Mouse (Mus musculus) forebrain, postnatal 0 days (tissue): ENCODE data around the gene Apof. TPM values are rescaled to one million over a fixed set of nuclear protein-coding genes. Genes with fewer than 3 reads are reported as not detected.
"Not testable (repeated sequence)": the region's sequence is repeated elsewhere in the genome, so short reads cannot be mapped to it uniquely, and the experiment has no call there.

ENCODE experiments used
- ATAC-seq: fragments of 200-750 bp; cut with Nextera tagmentation; 2 replicates; pipeline ENCODE4 v1.8.0; 2017; ENCODE audit warnings: mild to moderate bottlenecking, moderate library complexity
- DNase-seq: peaks from one replicate; pipeline ENCODE4 v3.0.0-alpha.2; 2015
- H3K27ac ChIP-seq: fragments of 300-500 bp; sonication (generic); 2 replicates; pipeline ENCODE4 v1.5.1; 2014; ENCODE audit warnings: low read depth, mild to moderate bottlenecking, antibody characterized with exemption, low read length, moderate library complexity, mixed read lengths
- H3K27me3 ChIP-seq: fragments of 300-500 bp; sonication (generic); 2 replicates; pipeline ENCODE4 v1.6.1; 2014; ENCODE audit warnings: mild to moderate bottlenecking, low read length, mixed read lengths; ENCODE audit not compliant: insufficient read depth
- H3K36me3 ChIP-seq: fragments of 300-500 bp; sonication (generic); 2 replicates; pipeline ENCODE4 v1.6.1; 2014; ENCODE audit warnings: mild to moderate bottlenecking, moderate library complexity; ENCODE audit not compliant: insufficient read depth
- H3K4me1 ChIP-seq: fragments of 300-500 bp; sonication (generic); 2 replicates; pipeline ENCODE4 v1.6.1; 2014; ENCODE audit warnings: antibody characterized with exemption; ENCODE audit not compliant: insufficient read depth
- H3K4me2 ChIP-seq: fragments of 300-500 bp; sonication (generic); 2 replicates; pipeline ENCODE4 v1.6.1; 2014; ENCODE audit warnings: low read depth, mild to moderate bottlenecking, moderate library complexity
- H3K4me3 ChIP-seq: fragments of 300-500 bp; sonication (generic); 2 replicates; pipeline ENCODE4 v1.5.1; 2014; ENCODE audit warnings: low read depth, low read length, mixed read lengths
- H3K9ac ChIP-seq: fragments of 300-500 bp; sonication (generic); 2 replicates; pipeline ENCODE4 v1.6.1; 2014; ENCODE audit warnings: mild to moderate bottlenecking
- H3K9me3 ChIP-seq: fragments of 300-500 bp; sonication (generic); 2 replicates; pipeline ENCODE4 v1.6.1; 2016; ENCODE audit warnings: low read length
- CTCF ChIP-seq: sonication (generic); IDR thresholded peaks from 2 replicates; pipeline ENCODE4 v1.5.1; 2016; ENCODE audit warnings: antibody characterized with exemption, control low read depth, low read depth
- WGBS: fragments of 180-500 bp; shearing (Covaris S2); extraction: QIAGEN DNeasy Blood & Tissue Kit; methylation state at CpG from one replicate; pipeline ENCODE4 v1.1.7; 2014; 5-methylcytosine and 5-hydroxymethylcytosine counted together
- polyA plus RNA-seq: library from polyadenylated mRNA; unstranded; fragments of >200 nt; fragmentation: Nextera tagmentation; extraction: Ambion mirVana; gene quantifications from 2 replicates; pipeline ENCODE4 v1.2.1, GENCODE M21; 2015
- total RNA-seq: library from RNA; depleted of rRNA; stranded (reverse); fragments of >200 nt; gene quantifications from 2 replicates; pipeline ENCODE4 v1.2.3, GENCODE M21; 2014

The Apof gene
- total and polyA plus RNA-seq, 2 experiments from 2014 or later, result 0.12 to 0.38 TPM

DNA sequence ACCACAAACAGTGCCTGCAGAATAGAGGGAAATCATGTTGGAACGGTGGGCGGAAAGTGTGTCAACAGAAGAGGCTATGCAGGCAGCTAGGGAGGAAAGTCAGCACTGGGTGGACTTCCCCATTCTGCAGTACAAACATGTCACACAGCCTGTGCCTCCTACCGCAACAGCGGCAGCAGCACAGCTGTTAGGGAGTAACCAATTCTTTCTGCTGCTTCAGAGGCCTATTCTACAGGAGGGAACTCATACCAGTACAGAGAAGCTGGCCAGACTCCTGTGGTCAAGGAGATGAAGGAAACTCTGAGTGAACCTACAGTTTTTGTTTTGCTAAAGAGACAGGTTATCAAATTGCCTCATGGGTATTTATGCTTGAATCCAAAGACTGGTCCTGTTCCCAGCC lies 9.5 kb upstream of the Apof start:
- TF ChIP-seq CTCF, result no peak
- ATAC-seq (no peak), DNase-seq (no peak)
- H3K27me3 ChIP-seq, result no peaks in the 10 kb centered on the region
- no peak overlapping the region for H3K4me3 ChIP-seq
- H3K27ac ChIP-seq, result no peak overlapping the region
- no peaks in the 10 kb centered on the region for H3K4me1 ChIP-seq
- no peak overlapping the region for H3K9ac ChIP-seq
- H3K9me3 ChIP-seq, result no peaks in the 10 kb centered on the region
- H3K36me3 ChIP-seq, result no peaks in the 10 kb centered on the region
- WGBS, result 82% methylated on average over 4 of the region's 4 CpGs
- no peak overlapping the region for H3K4me2 ChIP-seq

DNA sequence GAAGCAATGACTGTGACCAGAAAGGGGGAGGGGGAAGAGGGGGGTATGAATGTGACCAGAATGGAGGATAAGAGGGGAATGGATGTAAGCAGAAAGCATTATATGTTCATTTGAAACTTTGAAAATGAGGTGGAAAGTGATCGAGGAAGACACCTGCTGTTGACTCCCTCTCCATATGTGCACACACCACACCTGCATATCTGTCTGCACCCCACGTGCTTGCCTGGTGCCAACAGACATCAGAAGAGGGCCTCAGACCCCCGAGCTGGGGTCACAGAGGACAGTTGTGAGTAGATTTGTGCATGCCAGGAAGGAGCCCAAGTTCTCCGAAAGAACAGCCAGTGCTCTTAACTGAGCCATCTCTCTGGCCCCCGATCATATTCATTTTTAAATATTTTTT lies 8.5 kb upstream of the Apof start:
- Histone ChIP-seq H3K36me3 (no peaks in the 10 kb centered on the region), H3K9ac (no peak overlapping the region), H3K27me3 (no peaks in the 10 kb centered on the region), H3K4me1 (no peaks in the 10 kb centered on the region), H3K4me2 (no peak overlapping the region), H3K9me3 (no peaks in the 10 kb centered on the region), H3K4me3 (no peak overlapping the region), H3K27ac (no peak overlapping the region)
- DNase-seq (no peak), ATAC-seq (no peak)
- TF ChIP-seq CTCF, result no peak
- WGBS, result 92% methylated on average over 5 of the region's 5 CpGs

- H3K27me3 ChIP-seq, H3K36me3 ChIP-seq, H3K9me3 ChIP-seq, H3K9ac ChIP-seq, H3K4me1 ChIP-seq, DNase-seq, H3K27ac ChIP-seq, H3K4me2 ChIP-seq, ATAC-seq, H3K4me3 ChIP-seq: not testable (repeated sequence)
- WGBS, result 88% methylated on average over 7 of the region's 7 CpGs
Observed at GRCm38 (mm10) chr10:128260376-128260775, 8.1 kb upstream of the Apof start.

- DNase-seq, result no peak
- Histone ChIP-seq H3K9ac (no peak overlapping the region), H3K4me2 (no peak overlapping the region), H3K9me3 (no peaks in the 10 kb centered on the region), H3K4me1 (no peaks in the 10 kb centered on the region), H3K36me3 (no peaks in the 10 kb centered on the region), H3K27me3 (no peaks in the 10 kb centered on the region), H3K4me3 (no peak overlapping the region), H3K27ac (no peak overlapping the region)
- TF ChIP-seq CTCF, result no peak
- 88% methylated on average over 22 of the region's 22 CpGs for WGBS
- no peak for ATAC-seq
Observed at GRCm38 (mm10) chr10:128262300-128262699, 6.2 kb upstream of the Apof start.

DNA sequence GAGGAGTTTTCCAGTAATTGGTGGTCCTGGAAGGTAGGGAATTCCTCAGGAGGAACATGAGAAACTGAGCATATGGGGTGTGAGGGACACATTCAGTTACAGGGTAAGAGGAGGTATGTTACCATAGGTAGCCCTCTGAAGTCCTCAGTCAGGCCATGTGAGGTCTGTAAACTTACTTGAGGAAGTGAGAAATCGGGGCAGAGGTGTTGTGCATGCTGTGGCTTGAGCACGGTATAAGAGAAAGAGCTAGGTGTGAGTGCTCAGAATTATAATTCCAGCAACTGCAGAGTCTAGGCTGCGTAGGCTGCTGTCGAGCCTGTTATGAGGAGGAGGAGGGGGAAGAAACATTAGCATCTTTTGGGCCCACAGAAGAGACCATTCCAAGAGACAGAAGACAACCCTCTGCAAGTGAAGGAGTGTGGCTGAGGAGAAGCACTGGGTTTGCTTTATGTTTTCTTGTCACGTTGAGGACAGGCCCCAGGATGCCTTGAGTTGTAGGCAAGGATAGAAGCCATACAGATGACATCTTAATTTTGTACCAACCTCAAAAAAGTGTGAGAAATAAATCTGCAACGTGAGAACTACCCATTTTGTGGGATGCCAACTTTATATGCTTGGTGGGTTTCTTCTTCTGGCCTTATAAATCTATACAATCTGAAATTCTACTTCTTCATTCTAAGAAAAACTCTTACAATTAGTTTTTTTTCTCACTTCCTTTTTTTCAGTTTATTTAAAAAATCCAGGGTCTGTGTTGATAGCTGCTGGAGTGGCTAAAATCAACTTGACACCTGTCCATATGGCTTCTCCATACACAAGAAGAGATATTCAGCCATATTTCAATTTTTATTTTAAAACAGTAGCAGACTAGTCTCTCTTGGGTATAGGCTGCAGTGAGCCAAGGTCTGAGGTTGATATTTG lies 4.8 kb upstream of the Apof start:
- Histone ChIP-seq H3K9me3 (no peaks in the 10 kb centered on the region), H3K4me3 (no peak overlapping the region), H3K9ac (no peak overlapping the region), H3K27ac (no peak overlapping the region), H3K4me2 (no peak overlapping the region), H3K4me1 (no peaks in the 10 kb centered on the region), H3K36me3 (no peaks in the 10 kb centered on the region), H3K27me3 (no peaks in the 10 kb centered on the region)
- WGBS, result 75% methylated on average over 6 of the region's 6 CpGs
- DNase-seq (no peak), ATAC-seq (no peak)
- TF ChIP-seq CTCF, result no peak

- no peak overlapping the region for H3K27ac ChIP-seq
- no peak for DNase-seq
- H3K4me1 ChIP-seq, result 0 out of 2 replicates have a peak, but pooled peaks cover 4% of the 10 kb centered on the region
- no peaks in the 10 kb centered on the region for H3K36me3 ChIP-seq
- H3K27me3 ChIP-seq, result no peaks in the 10 kb centered on the region
- no peak for ATAC-seq
- H3K4me3 ChIP-seq, result no peak overlapping the region
- no peak for TF ChIP-seq CTCF
- H3K4me2 ChIP-seq, result no peak overlapping the region
- no peaks in the 10 kb centered on the region for H3K9me3 ChIP-seq
- no peak overlapping the region for H3K9ac ChIP-seq
- 89% methylated on average over 16 of the region's 16 CpGs for WGBS
Observed at GRCm38 (mm10) chr10:128269206-128269910, 887 bp downstream of the Apof start.

DNA sequence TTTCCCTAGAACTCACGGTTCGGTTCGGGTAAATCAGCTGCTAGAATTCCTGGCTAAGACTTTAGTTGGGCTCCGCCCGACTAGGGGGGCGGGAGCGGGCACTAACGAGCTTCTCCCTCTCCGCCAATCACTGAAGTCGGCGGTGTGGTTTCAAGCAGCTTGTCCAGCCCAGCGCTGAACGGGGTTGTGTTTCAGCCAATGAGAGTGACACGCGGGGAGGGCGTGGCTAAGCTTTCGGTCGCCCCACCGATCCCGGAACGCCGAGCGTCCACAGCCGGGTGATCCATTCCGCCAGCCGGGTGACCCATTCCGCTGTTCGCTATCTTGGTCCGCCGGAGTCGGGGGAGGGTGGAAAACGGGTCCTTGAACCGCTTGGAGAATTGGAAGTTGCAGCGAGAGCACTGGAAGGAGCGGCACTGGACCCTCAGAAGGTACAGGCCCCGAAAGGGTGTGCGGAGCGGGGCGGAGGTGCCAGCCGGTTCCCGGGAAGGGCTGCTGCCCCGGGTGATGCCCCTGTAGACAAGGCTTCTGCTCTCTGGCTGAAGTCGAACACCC lies 1.9 kb downstream of the Apof start, which contains the start of gene Stat2:
Gene Stat2, plus strand, starts transcription at position 273 of the 555 bp plus-strand sequence.
- peak; percentile 99 for ATAC-seq
- Histone ChIP-seq H3K4me2 (peak within 1 kb of the TSS; percentile 52), H3K36me3 (no peaks in the 10 kb centered on the region), H3K27ac (peak within 1 kb of the TSS; percentile 79), H3K9me3 (no peaks in the 10 kb centered on the region), H3K27me3 (no peaks in the 10 kb centered on the region), H3K4me1 (0 out of 2 replicates have a peak, but pooled peaks cover 4% of the 10 kb centered on the region), H3K4me3 (peak within 1 kb of the TSS; percentile 75), H3K9ac (peak within 1 kb of the TSS; percentile 65)
- peak; percentile 96 for DNase-seq
- no peak for TF ChIP-seq CTCF
- WGBS, result under 1% methylated on average over 43 of the region's 43 CpGs
